20 mouse cellular contexts compared by ENCODE assay signal in genomic region chr10:21961111-21961510, GRCm38 (mm10).
DNase-seq lines count a peak whose midpoint lies in the region; ATAC-seq lines count a peak whose summit lies in the region.
"Had no signal": no experiment of that assay in that cellular context is flagged by ENCODE, and none has a peak within 500 bp of the region (broad histone marks: within the 10 kb centered on the region; RNA-seq: fewer than 3 reads in every experiment).

No protein-coding gene starts in this region.

- H3K36me3 ChIP-seq in lung, embryonic 16.5 days (ENCODE audit: control insufficient read depth, insufficient read depth, low read length): no peaks in the 10 kb centered on the region
- H3K36me3 ChIP-seq: forebrain, embryonic 10.5 days; hindbrain, embryonic 12.5 days; hindbrain, embryonic 15.5 days had no signal

- no peaks in the 10 kb centered on the region for H3K27me3 ChIP-seq in lung, embryonic 16.5 days (ENCODE audit: control insufficient read depth, insufficient read depth, low read depth, low read length)
- H3K27me3 ChIP-seq: forebrain, embryonic 13.5 days; hindbrain, embryonic 12.5 days; hindbrain, embryonic 15.5 days had no signal

- no peak overlapping the region for H3K27ac ChIP-seq in lung, embryonic 16.5 days (ENCODE audit: low read length)
- H3K27ac ChIP-seq: forebrain, embryonic 10.5 days; forebrain, embryonic 13.5 days; hindbrain, embryonic 12.5 days; hindbrain, embryonic 15.5 days had no signal

- H3K4me1 ChIP-seq in lung, embryonic 16.5 days (replicated peaks; ENCODE audit: control insufficient read depth, insufficient read depth, low read length): no peaks in the 10 kb centered on the region
- H3K4me1 ChIP-seq: forebrain, embryonic 13.5 days; hindbrain, embryonic 12.5 days; hindbrain, embryonic 15.5 days had no signal

- DNase-seq in lung, postnatal 14 days: no peak
- DNase-seq in ES-CJ7 (ENCODE audit: low read depth, low spot score) (peak; percentile 21), ZHBTc4 (ENCODE audit: low read depth, low spot score) (peak; percentile 36)
- no peak for DNase-seq in testis, postnatal 10 days (ENCODE audit: low spot score)
- no peak for DNase-seq in ovary, postnatal 14 days (ENCODE audit: low spot score)
- DNase-seq: adrenal gland, postnatal 10 days; adrenal gland, postnatal 36 days; cerebellum, adult 18-20 months; cerebellum, adult 9-10 months; cerebellum, postnatal 14 days; gastrocnemius, postnatal 10 days; heart, adult 11 months had no signal

- no peak overlapping the region for H3K9ac ChIP-seq in lung, embryonic 16.5 days (ENCODE audit: low read length)
- H3K9ac ChIP-seq: forebrain, embryonic 13.5 days; hindbrain, embryonic 12.5 days; hindbrain, embryonic 15.5 days had no signal

- no peak overlapping the region for H3K4me3 ChIP-seq in lung, embryonic 16.5 days (ENCODE audit: low read length)
- H3K4me3 ChIP-seq: forebrain, embryonic 10.5 days; forebrain, embryonic 13.5 days; hindbrain, embryonic 12.5 days; hindbrain, embryonic 15.5 days had no signal

- H3K9me3 ChIP-seq in lung, embryonic 16.5 days (ENCODE audit: control insufficient read depth, low read length): no peaks in the 10 kb centered on the region
- H3K9me3 ChIP-seq: forebrain, embryonic 10.5 days; forebrain, embryonic 13.5 days; hindbrain, embryonic 12.5 days; hindbrain, embryonic 15.5 days had no signal

- ATAC-seq in lung, embryonic 16.5 days (ENCODE audit: low read depth): peak; percentile 54; the same call in 1 of the 2 replicates
- ATAC-seq: CD4-positive, CD25-positive, alpha-beta regulatory T cell, adult 4 months; forebrain, embryonic 13.5 days; forebrain, embryonic 16.5 days had no signal

- 61% methylated on average over 2 of the region's 2 CpGs for WGBS in lung, embryonic 16.5 days

- no peak overlapping the region for H3K4me2 ChIP-seq in lung, embryonic 16.5 days (ENCODE audit: low read depth, low read length)
- H3K4me2 ChIP-seq: forebrain, embryonic 13.5 days; heart, embryonic 11.5 days; hindbrain, embryonic 12.5 days; hindbrain, embryonic 15.5 days had no signal

Comparison
In these comparisons a context has a peak if more than half of its experiments do, and no peak if none do; other contexts are left out.
1. DNase-seq: peak in ES-CJ7 (single experiment) and ZHBTc4 (single experiment); none in lung, postnatal 14 days (single experiment), testis, postnatal 10 days (single experiment) and ovary, postnatal 14 days (single experiment).